11 mouse cellular contexts compared by ENCODE assay signal in the genomic region with DNA sequence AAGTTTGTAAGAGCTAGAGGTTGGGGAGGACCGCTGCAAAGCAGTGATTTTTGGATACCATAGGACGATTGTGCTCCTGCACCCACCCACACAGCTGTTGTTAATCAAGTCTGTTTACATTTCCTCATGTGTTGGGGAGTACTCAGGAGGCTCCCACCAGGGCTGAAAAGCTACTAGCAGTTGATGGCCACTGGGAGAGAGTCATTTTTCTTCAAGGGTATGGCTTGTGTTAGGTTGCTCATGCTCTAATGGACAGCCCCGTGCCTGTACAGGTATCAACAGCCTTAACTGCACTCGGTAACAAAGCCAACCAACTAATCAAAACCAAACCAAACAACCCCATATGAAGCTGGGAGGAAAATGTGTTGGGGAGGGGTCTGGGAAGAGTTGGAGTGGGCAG. TPM values are rescaled to one million over a fixed set of nuclear protein-coding genes. Genes with fewer than 3 reads are reported as not detected.
A peak's percentile ranks its signal among the peaks of the same experiment; 100 is the strongest.
DNase-seq lines count a peak whose midpoint lies in the region; ATAC-seq and TF ChIP-seq lines count a peak whose summit lies in the region.
"Had no signal": no experiment of that assay in that cellular context is flagged by ENCODE, and none has a peak within 500 bp of the region (broad histone marks: within the 10 kb centered on the region; RNA-seq: fewer than 3 reads in every experiment).

No protein-coding gene starts in this region.

- H3K27ac ChIP-seq in forebrain, embryonic 10.5 days = peak overlapping the region; percentile 86; the same call in 1 of the 2 replicates
- H3K27ac ChIP-seq in forebrain, embryonic 14.5 days (ENCODE audit: low read depth, low read length) = no peak overlapping the region
- H3K27ac ChIP-seq in left cerebral cortex, adult 2 months = peak overlapping the region; percentile 53
- peak overlapping the region; percentile 26 for H3K27ac ChIP-seq in hindbrain, embryonic 13.5 days
- H3K27ac ChIP-seq in liver, postnatal 0 days (ENCODE audit: low read depth) = peak overlapping the region; percentile 84

- peak; percentile 17 for DNase-seq in forebrain, embryonic 10.5 days (ENCODE audit: extremely low spot score, low spot score)
- no peak for DNase-seq in forebrain, embryonic 14.5 days (ENCODE audit: low spot score)
- DNase-seq in left cerebral cortex, adult 2 months (ENCODE audit: extremely low spot score in 1 of 2, low spot score in 2 of 2) = no peak
- DNase-seq in left cerebral cortex, postnatal 14 days (ENCODE audit: low spot score in 2 of 2) = no peak
- no peak for DNase-seq in liver, postnatal 0 days
- no peak for DNase-seq in thymus, postnatal 0 days (ENCODE audit: low spot score)
- DNase-seq in layer of hippocampus, adult 9-10 months (ENCODE audit: low spot score) = no peak

- no peak overlapping the region for H3K4me3 ChIP-seq in forebrain, embryonic 10.5 days
- no peak overlapping the region for H3K4me3 ChIP-seq in forebrain, embryonic 14.5 days (ENCODE audit: low read depth, low read length)
- no peak overlapping the region for H3K4me3 ChIP-seq in left cerebral cortex, adult 2 months
- H3K4me3 ChIP-seq in hindbrain, embryonic 13.5 days = no peak overlapping the region
- H3K4me3 ChIP-seq in liver, postnatal 0 days (ENCODE audit: low read depth, low read length) = peak overlapping the region; percentile 65; the same call in 1 of the 2 replicates

- 72% methylated on average over 4 of the region's 4 CpGs for WGBS in forebrain, embryonic 10.5 days
- WGBS in forebrain, embryonic 14.5 days = 83% methylated on average over 4 of the region's 4 CpGs
- WGBS in hindbrain, embryonic 13.5 days = 73% methylated on average over 4 of the region's 4 CpGs
- 57% methylated on average over 4 of the region's 4 CpGs for WGBS in liver, postnatal 0 days (ENCODE audit: insufficient replicate concordance)

- H3K4me2 ChIP-seq in forebrain, embryonic 14.5 days (ENCODE audit: low read length) = no peak overlapping the region
- no peak overlapping the region for H3K4me2 ChIP-seq in hindbrain, embryonic 13.5 days
- peak overlapping the region; percentile 50 for H3K4me2 ChIP-seq in liver, postnatal 0 days (ENCODE audit: low read depth, low read length)

- TF ChIP-seq EP300 in liver, postnatal 0 days (IDR thresholded peaks at IDR 0.05; ENCODE audit: low read depth) = no peak

- H3K27me3 ChIP-seq in forebrain, embryonic 10.5 days (ENCODE audit: poor library complexity, severe bottlenecking) = no peaks in the 10 kb centered on the region
- H3K27me3 ChIP-seq in forebrain, embryonic 14.5 days (replicated peaks; ENCODE audit: control insufficient read depth, insufficient read depth, low read length) = no peaks in the 10 kb centered on the region
- H3K27me3 ChIP-seq in hindbrain, embryonic 13.5 days = no peaks in the 10 kb centered on the region
- no peaks in the 10 kb centered on the region for H3K27me3 ChIP-seq in liver, postnatal 0 days (ENCODE audit: insufficient read depth, low read length)
- H3K27me3 ChIP-seq: megakaryocyte, embryonic 14.5 days; Patski had no signal

- H3K9ac ChIP-seq in forebrain, embryonic 14.5 days (ENCODE audit: low read length) = no peak overlapping the region
- no peak overlapping the region for H3K9ac ChIP-seq in hindbrain, embryonic 13.5 days
- H3K9ac ChIP-seq in liver, postnatal 0 days (replicated peaks) = peak overlapping the region; percentile 47

- no peak for ATAC-seq in forebrain, embryonic 14.5 days
- ATAC-seq in hindbrain, embryonic 13.5 days (ENCODE audit: low FRiP score) = peak; percentile 18; the same call in 1 of the 2 replicates
- no peak for ATAC-seq in liver, postnatal 0 days
- ATAC-seq: Patski had no signal

- H3K9me3 ChIP-seq in forebrain, embryonic 10.5 days = no peaks in the 10 kb centered on the region
- H3K9me3 ChIP-seq in forebrain, embryonic 14.5 days (replicated peaks; ENCODE audit: control insufficient read depth, low read length) = no peaks in the 10 kb centered on the region
- H3K9me3 ChIP-seq in hindbrain, embryonic 13.5 days = no peaks in the 10 kb centered on the region
- no peaks in the 10 kb centered on the region for H3K9me3 ChIP-seq in liver, postnatal 0 days (ENCODE audit: low read length)
- H3K9me3 ChIP-seq: megakaryocyte, embryonic 14.5 days had no signal

- peaks cover 18% of the 10 kb centered on the region for H3K4me1 ChIP-seq in forebrain, embryonic 10.5 days
- H3K4me1 ChIP-seq in forebrain, embryonic 14.5 days (ENCODE audit: control insufficient read depth, insufficient read depth, low read length) = peaks cover 4% of the 10 kb centered on the region; the same call in 1 of the 2 replicates
- H3K4me1 ChIP-seq in hindbrain, embryonic 13.5 days (replicated peaks) = peaks cover 16% of the 10 kb centered on the region
- peaks cover 20% of the 10 kb centered on the region for H3K4me1 ChIP-seq in liver, postnatal 0 days (ENCODE audit: insufficient read depth)

- intact Hi-C loops in left cerebral cortex, adult 2 months (cut with DNase I) = no loop called here
- intact Hi-C loops in left cerebral cortex, postnatal 14 days (cut with DNase I) = no loop called here

- no peak for TF ChIP-seq CTCF in left cerebral cortex, adult 2 months (IDR thresholded peaks at IDR 0.05)
- TF ChIP-seq CTCF in liver, postnatal 0 days (IDR thresholded peaks at IDR 0.05; ENCODE audit: low read depth) = no peak

- no peaks in the 10 kb centered on the region for H3K36me3 ChIP-seq in forebrain, embryonic 10.5 days (replicated peaks)
- H3K36me3 ChIP-seq in forebrain, embryonic 14.5 days (ENCODE audit: control insufficient read depth, insufficient read depth, low read length) = no peaks in the 10 kb centered on the region
- H3K36me3 ChIP-seq in hindbrain, embryonic 13.5 days = no peaks in the 10 kb centered on the region
- H3K36me3 ChIP-seq in liver, postnatal 0 days (replicated peaks; ENCODE audit: insufficient read depth, low read length) = no peaks in the 10 kb centered on the region; the same call in 1 of the 2 replicates

RNA-seq across cellular contexts. Expression of gene Selenop, which starts 1.1 kb away (rescaled TPM):
- 43.6 and 44.7 TPM in 2 replicates for polyA plus RNA-seq in forebrain, embryonic 10.5 days (2016; fragmentation: Nextera tagmentation; extraction: Ambion mirVana)
- 101 and 126 TPM in 2 replicates for polyA plus RNA-seq in forebrain, embryonic 14.5 days (2014; fragmentation: Nextera tagmentation; extraction: Ambion mirVana)
- 100 to 1,000 TPM; 284 to 293 TPM for total RNA-seq in left cerebral cortex, adult 2 months (2021)
- 100 to 1,000 TPM; 302 to 352 TPM for total RNA-seq in left cerebral cortex, postnatal 14 days (2021)
- 120 and 137 TPM in 2 replicates for polyA plus RNA-seq in hindbrain, embryonic 13.5 days (2015; fragmentation: Nextera tagmentation; extraction: Ambion mirVana)
- polyA plus RNA-seq in liver, postnatal 0 days (2015; fragmentation: Nextera tagmentation; extraction: Ambion mirVana) = 4,176 and 4,221 TPM in 2 replicates
- polyA plus RNA-seq in thymus, postnatal 0 days (2015; fragmentation: Nextera tagmentation; extraction: Ambion mirVana) = 151 and 156 TPM in 2 replicates

RNA-seq across cellular contexts. Expression of gene Ccdc152, which starts 33.8 kb away (rescaled TPM):
- 0.20 TPM in 1 of 2 replicates, not detected in the other for polyA plus RNA-seq in forebrain, embryonic 10.5 days (2016; fragmentation: Nextera tagmentation; extraction: Ambion mirVana)
- 0.15 TPM in 1 of 2 replicates, not detected in the other for polyA plus RNA-seq in forebrain, embryonic 14.5 days (2014; fragmentation: Nextera tagmentation; extraction: Ambion mirVana)
- total RNA-seq in left cerebral cortex, adult 2 months (2021) = not detected
- not detected for total RNA-seq in left cerebral cortex, postnatal 14 days (2021)
- 0.13 TPM in 1 of 2 replicates, not detected in the other for polyA plus RNA-seq in hindbrain, embryonic 13.5 days (2015; fragmentation: Nextera tagmentation; extraction: Ambion mirVana)
- polyA plus RNA-seq in liver, postnatal 0 days (2015; fragmentation: Nextera tagmentation; extraction: Ambion mirVana) = 5.6 and 5.9 TPM in 2 replicates
- 0.39 and 0.42 TPM in 2 replicates for polyA plus RNA-seq in thymus, postnatal 0 days (2015; fragmentation: Nextera tagmentation; extraction: Ambion mirVana)
- polyA plus RNA-seq: forebrain, embryonic 11.5 days had no signal

Comparison
In these comparisons a context has a peak if more than half of its experiments do, and no peak if none do; other contexts are left out.
1. RNA of gene Selenop, which starts 1.1 kb away (polyA plus RNA-seq): 4,176 to 4,221 TPM in liver, postnatal 0 days; 151 to 156 TPM in thymus, postnatal 0 days, 120 to 137 TPM in hindbrain, embryonic 13.5 days, 101 to 126 TPM in forebrain, embryonic 14.5 days and 43.6 to 44.7 TPM in forebrain, embryonic 10.5 days; every median in the first group is over 10 times any median in the second.